Mouse (Mus musculus) gastrocnemius, postnatal 14 days (tissue): Measurements from ENCODE around the gene Igsf6. TPM values are rescaled to one million over a fixed set of nuclear protein-coding genes. Genes with fewer than 3 reads are reported as not detected.

Experiments used
- DNase-seq: peaks from one replicate; pipeline ENCODE4 v3.0.0; 2021; ENCODE audit warnings: mixed read lengths
- intact Hi-C: fragments of 180-260 bp; cut with DNase I; formaldehyde crosslinking; loops from one replicate; pipeline ENCODE4 v1.15.1; 2025; ENCODE audit warnings: low total_unique reads
- long read RNA-seq, 2 experiments: library from polyadenylated mRNA; stranded (forward); transcript quantifications; one replicate each; pipeline ENCODE4 v2.0.0; 2021
- total RNA-seq, 2 experiments: library from RNA; stranded (reverse); gene quantifications; 2 replicates each; pipeline ENCODE4 v1.2.3; 2021

Igsf6 gene
- 1 to 10 TPM in 1 of 2 experiments, under 1 TPM in 1; 0.74 to 1.1 TPM for total RNA-seq
- long read RNA-seq, experiment 1 = 0 reads
- long read RNA-seq, experiment 2, partial matches to known transcripts = 0 of 1 reads
- long read RNA-seq, experiment 2, other reads (novel, unspliced or antisense) = 0 of 1 reads

- intact Hi-C loops = no loop called here
- DNase-seq = no peak
These were observed at the start of gene Igsf6 for GRCm38 (mm10) chr7:121074281-121074680. Igsf6 (minus strand) TSS chr7:121074572.

- intact Hi-C loops = loop anchor here (2.0 kb wide), 1 partner anchor 185 kb away; no protein-coding TSS in a partner anchor
- DNase-seq = peak; percentile 78
These were observed 45.9 kb upstream of the Igsf6 start for GRCm38 (mm10) chr7:121120143-121120818.

- DNase-seq = no peak
- intact Hi-C loops = no loop called here
These were observed 37.4 kb upstream of the Igsf6 start for GRCm38 (mm10) chr7:121111762-121112161.

DNA sequence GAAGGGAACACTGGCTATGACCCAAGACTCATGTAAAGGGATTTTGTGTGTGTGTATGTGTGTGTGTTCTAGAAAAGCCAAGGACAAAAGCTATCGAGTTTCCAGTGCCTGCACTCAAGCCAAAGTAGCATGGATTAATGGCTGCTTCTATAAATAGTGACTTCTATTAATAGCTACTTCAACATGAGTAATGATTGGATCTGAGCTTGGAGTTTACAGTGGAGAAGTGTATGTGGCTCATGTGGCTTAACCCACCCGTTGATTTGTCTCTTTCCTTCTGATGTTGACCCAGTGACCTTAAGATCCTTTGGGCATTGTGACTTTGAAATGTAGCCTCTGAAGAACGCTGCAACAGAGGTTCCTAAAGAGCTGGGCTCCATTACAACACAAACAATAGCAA, 36.9 kb upstream of the Igsf6 start:
- no peak for DNase-seq
- intact Hi-C loops = no loop called here

DNA sequence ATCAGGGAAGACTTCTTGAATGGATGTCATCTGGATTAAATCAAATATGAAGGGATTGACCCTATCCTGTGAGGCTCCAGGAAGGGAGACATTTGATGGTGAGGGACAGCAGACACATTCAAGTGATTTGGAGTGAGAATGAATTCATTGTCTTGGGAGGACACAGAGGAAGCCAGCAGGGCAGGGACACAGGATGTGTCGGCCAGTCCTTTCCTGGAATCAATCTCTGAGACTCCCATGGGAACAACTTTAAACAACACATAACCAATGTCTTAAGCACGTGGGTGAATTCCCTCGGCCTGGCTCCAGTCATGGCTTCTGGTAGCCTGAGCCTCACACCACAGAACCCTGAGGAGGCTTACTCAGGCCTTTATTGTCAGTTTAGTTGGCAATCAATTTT, 33.5 kb upstream of the Igsf6 start:
- no peak for DNase-seq
- intact Hi-C loops = no loop called here

- intact Hi-C loops = no loop called here
These were observed 24.4 kb upstream of the Igsf6 start for GRCm38 (mm10) chr7:121098614-121099389.

DNA sequence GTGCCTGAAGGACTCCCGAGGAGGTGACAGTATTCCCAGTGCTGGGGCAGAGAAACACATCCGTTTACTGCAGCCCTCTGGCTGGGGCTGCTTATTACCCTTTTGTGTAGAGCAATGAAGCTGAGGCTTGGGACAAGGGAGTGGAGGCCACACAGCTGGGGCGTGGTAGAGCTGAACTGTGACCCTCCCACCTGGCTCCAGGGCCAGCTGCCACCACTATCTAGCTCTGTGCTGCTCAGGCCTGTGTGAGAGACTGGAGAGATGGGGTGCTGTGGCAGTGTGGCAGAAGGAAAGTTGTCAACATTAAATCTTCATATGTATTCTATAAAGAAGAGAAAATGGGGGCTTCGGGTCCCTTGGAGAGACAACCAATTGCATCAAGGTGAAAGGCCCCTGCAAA, 18.7 kb upstream of the Igsf6 start:
- DNase-seq = no peak
- intact Hi-C loops = no loop called here

More at GRCm38 (mm10) chr7:121098614-121099389, 24.4 kb upstream of the Igsf6 start:
- no peak for DNase-seq

DNA sequence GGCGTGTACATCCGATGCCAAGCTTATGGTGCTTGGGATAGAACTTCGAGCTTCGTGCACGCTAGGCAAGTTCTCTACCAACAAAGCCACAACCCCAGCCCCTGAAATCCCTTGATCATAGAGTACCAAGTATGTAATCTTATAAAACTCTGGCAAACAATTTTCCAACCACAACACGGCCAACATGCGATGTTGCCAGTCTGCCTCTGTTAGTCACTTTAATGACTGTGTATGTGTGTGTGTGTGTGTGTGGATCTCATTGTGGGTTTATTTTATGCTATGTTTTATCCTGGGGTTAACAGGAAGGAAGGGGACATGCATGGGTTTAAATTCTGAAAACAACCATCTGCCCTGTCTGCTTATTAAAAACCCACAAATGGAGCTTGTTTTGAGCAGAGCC, 16.4 kb upstream of the Igsf6 start:
- intact Hi-C loops = no loop called here
- no peak for DNase-seq

DNA sequence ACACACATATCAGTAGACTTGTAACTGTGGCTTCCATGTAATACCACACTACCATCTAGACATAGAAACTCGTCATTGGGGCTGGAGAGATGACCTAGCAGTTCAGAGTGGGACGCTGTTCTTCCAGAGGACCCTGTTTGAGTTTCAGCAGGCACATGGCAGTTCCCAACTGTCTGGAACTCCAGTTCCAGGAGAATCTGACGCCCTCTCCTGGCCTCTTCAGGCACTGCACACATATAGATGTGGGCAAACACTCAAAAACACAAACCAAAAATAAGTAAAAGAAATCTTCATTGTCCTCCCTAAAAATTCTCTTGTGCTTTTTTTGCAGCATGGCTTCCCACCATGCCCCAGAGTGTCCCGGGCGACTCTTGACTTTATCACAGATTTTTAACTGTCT, 14.4 kb upstream of the Igsf6 start:
- intact Hi-C loops = no loop called here
- no peak for DNase-seq

DNA sequence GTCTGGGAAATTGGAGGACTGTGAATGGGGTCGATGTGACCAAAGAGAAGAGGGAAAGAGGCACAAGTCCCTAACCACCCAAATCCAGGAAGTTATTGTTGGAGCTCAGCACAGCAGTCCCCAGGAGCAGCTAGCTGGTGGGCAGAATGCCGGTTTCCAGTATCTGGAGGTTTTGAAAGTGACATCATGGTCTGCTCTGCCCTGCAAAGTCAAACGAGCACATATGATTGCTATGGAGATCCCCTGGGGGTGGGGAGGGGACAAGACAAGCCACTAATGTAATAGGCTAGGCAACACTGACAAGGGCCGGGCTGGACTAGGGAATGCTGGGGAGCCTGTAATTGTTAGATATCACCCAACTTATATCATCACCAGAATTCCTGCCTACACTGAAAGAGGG, 11.1 kb upstream of the Igsf6 start:
- intact Hi-C loops = no loop called here

GRCm38 (mm10) chr7:121084840-121085453, 10.6 kb upstream of the Igsf6 start:
- intact Hi-C loops = no loop called here
- no peak for DNase-seq

More for the DNA sequence above, 11.1 kb upstream of the Igsf6 start:
- DNase-seq = peak; percentile 48

DNA sequence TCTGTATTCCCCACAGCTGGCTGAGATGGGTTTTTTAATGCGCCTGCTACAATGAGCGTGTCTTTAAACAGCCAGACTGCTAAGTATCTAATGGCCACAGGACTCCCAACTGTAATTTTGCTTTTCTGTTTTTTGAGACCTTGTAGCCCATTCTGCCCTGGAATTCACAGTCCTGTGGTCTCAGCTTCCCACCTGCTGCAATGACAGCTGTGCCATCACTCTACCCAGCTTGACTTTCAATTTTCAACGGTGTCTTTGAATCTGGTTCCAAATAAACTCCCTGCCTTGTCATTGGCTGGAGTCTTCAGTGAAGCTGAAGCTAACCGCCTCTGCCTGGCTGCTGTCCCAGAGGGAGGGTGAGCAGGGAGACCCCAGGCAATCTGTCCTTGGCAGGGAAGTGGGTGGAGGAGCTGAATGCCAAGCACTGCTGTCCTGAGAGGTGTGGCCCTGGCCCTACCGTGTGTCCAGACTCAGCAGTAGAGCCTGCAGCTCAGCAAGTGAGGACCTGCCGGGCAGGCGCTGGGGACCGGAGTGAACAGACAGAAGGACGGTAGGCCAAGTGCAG, 8.7 kb upstream of the Igsf6 start:
- intact Hi-C loops = no loop called here
- DNase-seq = peak; percentile 40

- intact Hi-C loops = no loop called here
- no peak for DNase-seq
These were observed 7.4 kb upstream of the Igsf6 start for GRCm38 (mm10) chr7:121081816-121082215.

GRCm38 (mm10) chr7:121081350-121081749, 7.0 kb upstream of the Igsf6 start, which contains the start of gene Otoa:
Otoa (plus strand) TSS chr7:121081650.
- intact Hi-C loops = no loop called here

DNA sequence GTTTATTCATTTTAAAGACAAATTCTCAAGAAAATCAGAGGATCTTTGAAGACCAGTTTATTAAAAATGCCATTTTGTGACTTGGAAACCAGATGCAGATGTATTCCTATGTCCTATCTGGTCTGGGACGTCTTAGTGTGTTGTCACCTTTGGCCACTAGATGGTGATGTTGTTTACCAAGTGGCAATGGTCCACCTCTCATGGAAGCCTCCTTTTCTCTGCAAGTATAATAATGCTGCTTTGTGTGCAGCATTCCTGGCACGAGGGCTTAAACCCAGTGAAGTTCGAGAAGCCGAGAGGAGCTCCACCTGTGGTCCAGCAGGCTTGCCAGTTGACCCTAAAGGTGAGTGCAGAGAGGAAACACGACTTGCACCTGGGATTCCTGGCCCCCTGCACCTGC, 3.5 kb upstream of the Igsf6 start:
- intact Hi-C loops = loop anchor here (5.0 kb wide), 1 partner anchor 39 kb away; no protein-coding TSS in a partner anchor
- DNase-seq = peak; percentile 50

More at GRCm38 (mm10) chr7:121081350-121081749, 7.0 kb upstream of the Igsf6 start, which contains the start of gene Otoa:
- DNase-seq = no peak

GRCm38 (mm10) chr7:121077311-121077710, 2.9 kb upstream of the Igsf6 start:
- no peak for DNase-seq
- intact Hi-C loops = loop anchor here (5.0 kb wide), 1 partner anchor 40 kb away; no protein-coding TSS in a partner anchor

- no peak for DNase-seq
- intact Hi-C loops = loop anchor here (5.0 kb wide), 1 partner anchor 42 kb away; no protein-coding TSS in a partner anchor
These were observed 1.0 kb upstream of the Igsf6 start for GRCm38 (mm10) chr7:121075416-121075815.

DNA sequence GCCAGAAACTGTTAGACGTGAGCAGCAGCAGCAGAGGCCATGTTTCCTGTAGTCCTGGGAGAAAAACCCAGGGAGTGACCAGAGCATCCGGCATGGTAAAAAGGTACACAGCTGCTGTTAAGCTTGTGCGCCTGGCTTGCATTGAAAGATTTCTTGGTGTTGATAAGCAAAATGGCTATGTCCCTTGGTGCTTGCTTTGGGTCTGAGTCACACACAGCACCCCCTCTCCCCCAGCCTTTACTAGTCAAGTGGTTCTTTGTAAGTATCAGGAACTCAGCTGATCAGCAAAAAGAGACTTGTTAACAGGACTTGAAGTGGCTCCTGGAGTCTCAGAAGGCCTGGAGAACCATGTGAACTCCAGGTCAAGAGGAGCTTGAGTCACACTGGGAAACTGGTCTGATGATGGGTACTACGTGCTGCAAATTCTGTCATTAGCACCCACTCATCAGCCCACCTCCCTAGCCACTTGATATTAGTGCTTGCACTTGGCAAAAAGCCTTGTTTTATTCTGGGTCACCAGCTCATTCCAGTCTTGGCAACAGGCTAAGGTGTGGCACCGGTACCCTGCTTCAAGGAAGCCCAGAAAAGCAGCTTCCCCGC, 529 bp upstream of the Igsf6 start:
- no peak for DNase-seq
- intact Hi-C loops = loop anchor here (5.0 kb wide), 1 partner anchor 42 kb away; no protein-coding TSS in a partner anchor

- no peak for DNase-seq
These were observed 1.9 kb downstream of the Igsf6 start for GRCm38 (mm10) chr7:121072506-121072905.

More at GRCm38 (mm10) chr7:121072506-121072905, 1.9 kb downstream of the Igsf6 start:
- intact Hi-C loops = no loop called here
